Mouse (Mus musculus) cerebellum, postnatal 14 days (tissue): ENCODE measurements around the gene Cgnl1.

Source experiments
- DNase-seq, 2 experiments: peaks; one replicate each; pipeline ENCODE4 v3.0.0; 2021; ENCODE audit warnings: mixed read lengths in 2 of 2

The Cgnl1 gene

DNA sequence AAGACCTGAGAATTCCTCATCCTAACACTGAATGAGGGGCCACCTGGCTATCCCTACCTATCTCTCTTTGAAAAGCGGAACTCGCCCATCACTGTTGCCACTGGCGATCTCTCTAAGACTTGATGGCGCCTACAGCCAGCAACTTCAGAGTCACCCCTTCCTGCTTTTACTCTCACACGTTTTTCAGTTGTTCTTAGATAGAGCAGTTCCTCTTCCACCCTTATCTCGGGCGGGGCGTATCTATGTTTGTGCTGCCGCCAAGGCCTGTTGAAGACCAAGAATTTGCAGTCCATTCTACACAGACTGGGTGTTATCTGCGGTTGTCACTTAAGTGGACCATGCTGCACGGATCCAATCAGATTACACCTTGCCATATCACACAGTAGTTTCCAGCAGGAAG, 62.2 kb downstream of the Cgnl1 start:
- DNase-seq: no peak

DNA sequence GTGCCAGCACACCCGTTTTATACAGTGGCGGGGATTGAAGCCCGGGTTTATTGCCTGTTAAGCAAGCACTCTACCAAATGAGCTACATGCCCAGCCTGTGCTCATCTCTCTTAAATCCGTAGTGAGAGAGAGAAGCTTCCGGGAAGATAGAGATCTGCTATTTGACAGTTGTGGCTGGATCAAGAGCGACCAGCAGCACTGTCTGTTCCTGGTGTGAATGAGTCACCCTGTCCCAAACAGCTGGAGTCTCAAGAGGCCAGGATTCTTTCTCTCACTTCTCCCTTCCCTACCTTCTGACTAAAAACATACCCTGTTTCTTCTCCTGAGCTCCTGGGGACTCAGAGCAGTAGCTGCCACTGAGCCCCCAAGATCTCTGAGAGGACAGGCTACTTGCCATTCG, 63.4 kb downstream of the Cgnl1 start:
- no peak for DNase-seq

DNA sequence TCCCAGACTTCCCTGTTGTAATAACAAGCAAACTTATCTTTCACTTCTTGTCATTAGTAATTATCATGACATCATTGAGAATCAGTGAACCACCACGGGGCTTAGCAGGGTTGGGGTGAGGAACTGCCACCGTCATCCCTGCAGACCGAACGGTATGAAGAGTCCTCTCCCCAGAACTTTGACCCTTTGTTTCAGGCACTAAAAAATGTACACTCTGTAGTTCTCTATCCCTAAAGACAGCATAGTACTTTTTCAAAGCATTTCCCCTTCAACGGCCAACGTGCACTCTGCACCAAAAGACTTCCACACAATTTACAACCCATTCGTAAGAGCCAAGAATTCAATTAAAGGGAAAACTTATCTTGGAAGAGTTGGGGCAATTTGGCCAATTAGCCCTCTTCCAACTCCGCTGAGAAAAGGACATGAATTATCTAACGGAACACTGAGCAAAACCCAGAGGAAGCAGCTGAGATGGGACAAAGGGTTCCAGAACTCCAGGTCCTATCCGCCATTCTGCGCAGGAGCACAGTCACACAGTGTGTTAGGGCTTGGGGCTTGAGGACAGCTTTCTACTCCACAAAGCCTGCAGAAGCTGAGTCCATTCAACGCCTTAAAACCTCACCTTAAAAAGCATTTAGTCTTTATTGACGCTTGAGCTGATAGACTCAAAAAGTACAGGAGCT, 66.9 kb downstream of the Cgnl1 start:
- DNase-seq: no peak

DNA sequence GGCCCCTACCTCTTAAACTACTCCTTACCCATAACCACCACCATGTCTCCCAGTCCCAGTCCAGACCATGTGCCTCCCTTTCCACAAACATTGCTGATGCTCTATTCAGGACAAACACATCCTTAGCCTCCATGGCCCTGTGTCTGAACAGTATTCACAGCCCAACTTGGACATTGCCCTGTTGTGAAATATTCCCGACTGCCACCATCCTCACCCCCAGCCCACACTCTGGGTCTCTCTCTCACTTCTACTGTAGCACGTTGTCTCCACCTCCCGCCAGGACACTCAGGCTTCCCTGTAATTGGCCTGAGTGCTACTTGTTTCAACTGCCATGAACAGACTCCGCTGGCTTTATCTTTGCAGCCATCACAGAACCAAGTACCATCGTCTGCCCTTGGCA, 72.3 kb downstream of the Cgnl1 start:
- DNase-seq: no peak

DNA sequence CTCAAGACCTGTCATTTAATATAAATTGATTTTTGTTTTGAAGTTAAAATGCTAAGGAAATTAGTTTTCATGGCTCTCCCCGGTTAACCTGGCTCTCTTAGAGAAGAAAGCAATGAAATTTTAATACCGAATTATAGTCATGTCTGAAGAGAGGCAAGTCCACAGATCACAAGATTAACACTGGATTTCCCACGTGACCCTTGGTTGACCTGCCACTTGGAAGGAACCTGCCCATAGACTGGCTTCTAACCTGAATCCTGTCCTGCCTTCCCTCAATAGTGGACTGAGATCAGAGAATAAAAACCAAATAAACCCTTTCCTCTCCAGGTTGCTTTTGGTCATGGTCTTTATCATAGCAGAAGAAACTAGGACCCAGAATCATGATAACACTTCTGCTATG, 73.3 kb downstream of the Cgnl1 start:
- DNase-seq: no peak

DNA sequence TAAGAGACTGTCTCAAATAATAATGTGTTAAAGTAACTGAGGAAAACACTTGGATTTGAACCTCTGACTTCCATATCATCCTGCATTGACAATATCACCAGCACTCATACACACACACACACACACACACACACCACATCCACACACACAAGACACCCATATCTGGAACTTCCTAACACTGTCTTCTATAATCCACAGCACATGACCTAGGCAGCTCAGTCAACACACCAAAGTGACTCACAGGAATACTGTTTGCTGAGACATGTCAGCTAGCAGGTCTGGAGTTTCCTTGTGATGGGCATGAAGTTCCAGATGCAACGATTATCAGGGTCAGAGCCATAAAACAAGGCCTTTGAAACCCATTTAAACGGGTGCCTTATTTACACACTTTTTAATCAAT, 74.2 kb downstream of the Cgnl1 start:
- DNase-seq: no peak

DNA sequence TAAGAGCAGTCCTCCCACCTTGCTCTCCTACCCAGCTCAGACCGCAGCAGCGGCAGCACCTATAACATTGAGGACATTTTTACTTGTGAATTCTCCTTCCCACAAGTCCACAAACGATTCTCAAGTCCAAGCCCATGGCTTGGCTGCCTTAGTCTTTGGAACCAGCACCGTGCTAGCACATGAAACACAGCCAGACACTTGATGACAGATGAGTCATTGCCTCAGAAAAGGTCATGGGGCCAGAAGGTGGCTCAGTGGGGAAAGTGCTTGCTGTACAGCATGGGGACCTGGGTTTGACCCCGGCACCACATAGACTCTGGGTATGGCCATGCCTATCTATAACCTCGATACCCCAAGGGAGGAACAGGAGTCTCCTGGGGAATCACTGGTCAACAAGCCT, 74.6 kb downstream of the Cgnl1 start:
- peak in 1 of 2 experiments; percentile 41 for DNase-seq

DNA sequence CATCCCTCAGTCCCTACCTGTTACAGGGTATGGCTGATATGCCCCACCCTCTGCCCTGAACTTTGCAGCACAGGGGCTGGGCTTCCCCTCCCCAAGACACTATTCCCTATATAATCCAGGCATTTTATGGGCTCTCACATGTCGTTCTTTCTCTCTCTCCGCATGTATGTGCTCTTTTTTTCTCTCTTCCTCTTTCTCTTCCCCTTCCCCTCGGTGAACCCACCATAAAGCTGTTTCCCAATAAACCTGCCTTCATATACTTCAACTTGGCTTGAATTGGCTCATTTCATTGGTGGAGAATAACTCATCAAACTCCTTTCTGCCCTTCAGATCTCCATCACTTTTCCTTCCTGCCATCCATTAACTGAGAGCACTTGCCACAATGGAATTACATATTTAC, 76.3 kb downstream of the Cgnl1 start:
- no peak for DNase-seq

DNA sequence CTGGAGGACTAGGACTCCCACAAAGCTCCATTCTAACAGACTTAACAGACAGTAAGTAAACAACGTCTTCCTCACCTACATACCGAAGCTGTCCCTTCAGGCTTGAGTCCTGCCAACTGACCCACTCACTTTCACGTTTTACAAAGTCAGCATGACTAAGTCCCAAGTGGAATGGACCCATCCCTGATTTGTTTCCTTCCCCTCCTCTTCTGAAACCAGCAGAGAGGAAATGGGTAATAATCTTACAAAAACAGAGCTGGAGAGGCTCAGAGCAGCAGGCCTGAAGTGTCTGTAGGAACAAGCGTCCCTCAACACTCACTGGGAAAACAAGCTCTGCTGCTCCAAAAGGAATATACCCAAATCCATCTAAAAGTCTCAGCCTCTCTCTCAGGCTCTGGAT, 77.2 kb downstream of the Cgnl1 start:
- no peak for DNase-seq

DNA sequence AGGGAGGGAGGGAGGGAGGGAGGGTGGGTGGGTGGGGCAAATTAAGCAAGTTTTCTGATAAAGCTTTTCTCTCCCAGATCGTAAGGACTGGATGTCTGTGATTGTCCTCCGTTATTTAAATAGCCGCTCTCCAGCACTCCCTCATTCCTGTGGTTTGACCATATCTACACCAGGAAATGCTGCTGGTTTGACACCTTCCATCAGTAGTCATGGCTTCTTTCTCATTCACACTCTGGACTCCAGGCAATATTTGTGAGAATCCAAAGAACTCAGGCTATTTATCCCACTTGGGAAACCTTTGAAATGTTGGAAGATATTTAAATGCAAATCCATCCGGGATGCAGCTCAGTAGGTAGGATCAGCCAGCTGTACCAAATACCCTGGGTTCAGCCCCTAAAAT, 77.6 kb downstream of the Cgnl1 start:
- no peak for DNase-seq

DNA sequence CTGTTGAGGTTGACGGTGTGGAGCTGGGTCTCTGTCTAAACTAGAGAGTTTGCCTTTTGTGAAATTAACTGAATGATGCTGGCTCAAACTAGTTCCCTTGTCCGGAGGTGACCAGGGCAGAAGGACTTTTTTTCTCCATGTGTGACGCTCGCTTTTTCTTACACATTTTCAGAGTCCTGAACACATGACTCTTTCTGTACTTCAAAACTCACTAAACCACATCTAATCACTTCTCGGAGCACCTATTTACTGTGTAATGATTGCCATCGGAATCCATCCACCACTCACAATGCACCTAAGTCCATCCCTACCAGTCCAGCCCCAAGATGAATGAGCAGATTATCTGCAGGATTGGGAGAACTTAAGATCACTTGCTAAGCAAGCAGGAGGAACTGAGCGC, 79.2 kb downstream of the Cgnl1 start:
- DNase-seq: no peak

DNA sequence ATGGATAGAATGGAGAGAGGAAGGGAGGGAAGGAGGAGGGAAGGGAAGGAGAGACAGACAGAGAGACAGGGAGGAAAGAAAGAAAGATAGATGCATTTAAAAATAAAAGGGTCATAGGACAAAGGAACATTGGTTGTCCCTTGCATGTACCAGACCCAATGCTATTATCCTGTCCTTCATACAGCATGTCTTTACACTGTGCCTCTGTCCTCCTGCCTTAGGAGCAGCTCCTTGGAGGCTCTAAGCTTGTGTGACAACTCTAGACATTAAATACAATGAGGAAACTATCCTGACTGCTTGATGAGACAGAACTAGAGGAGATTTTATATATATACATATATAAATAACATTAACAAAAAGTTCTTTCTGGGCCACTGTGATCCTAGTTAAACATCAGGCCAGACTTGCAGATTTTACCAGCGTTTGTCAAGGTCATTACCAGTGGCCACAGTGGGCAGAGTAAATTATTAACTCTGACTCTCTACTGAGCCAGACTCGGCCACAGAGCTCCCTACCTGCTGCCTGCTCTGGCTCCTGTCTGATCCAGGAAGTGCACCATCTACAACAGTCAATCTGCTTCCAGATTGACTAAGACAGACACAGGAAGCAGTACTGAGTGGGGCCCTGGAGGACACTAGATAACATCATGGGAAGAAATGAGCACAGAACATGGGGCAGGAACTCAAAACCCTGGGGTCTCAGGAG, 81.9 kb downstream of the Cgnl1 start:
- no peak for DNase-seq

DNA sequence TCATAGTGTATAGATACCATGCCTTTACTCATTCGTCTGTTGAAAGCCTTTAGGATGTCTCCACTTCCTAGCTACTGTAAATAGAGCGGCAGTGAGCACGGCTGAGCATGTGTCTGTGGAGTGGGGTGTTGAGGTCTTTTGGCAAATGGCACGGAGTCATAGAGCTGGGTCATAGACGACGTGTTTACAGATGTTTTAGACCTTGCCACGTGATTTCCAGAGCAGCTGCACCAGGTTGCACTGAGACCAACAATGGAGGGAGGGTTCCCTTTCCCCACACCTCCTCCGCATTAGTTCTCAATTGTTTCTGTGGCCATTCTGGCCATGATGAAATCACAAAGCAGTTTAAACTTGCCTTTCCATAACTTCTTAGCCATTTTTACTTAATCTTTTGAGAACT, 84.9 kb downstream of the Cgnl1 start:
- no peak for DNase-seq

DNA sequence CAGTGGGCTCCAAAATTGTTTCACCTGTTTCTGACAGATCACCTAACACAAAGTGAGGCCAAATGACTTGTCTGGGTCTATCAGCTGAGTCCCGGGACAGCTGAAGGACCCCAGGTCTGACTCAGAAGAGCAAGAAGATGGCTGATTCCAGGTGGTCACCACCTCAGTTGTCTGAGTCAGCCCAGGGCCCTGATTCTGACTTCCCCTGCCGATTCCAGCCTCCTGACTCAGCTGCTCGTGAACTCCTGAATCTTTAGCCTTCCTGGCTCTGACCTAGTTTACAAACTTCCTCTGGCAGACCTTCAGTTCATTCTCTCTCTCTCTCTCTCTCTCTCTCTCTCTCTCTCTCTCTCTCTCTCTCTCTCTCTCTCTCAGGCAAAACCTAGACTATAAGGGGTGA, 86.6 kb downstream of the Cgnl1 start:
- DNase-seq: no peak

DNA sequence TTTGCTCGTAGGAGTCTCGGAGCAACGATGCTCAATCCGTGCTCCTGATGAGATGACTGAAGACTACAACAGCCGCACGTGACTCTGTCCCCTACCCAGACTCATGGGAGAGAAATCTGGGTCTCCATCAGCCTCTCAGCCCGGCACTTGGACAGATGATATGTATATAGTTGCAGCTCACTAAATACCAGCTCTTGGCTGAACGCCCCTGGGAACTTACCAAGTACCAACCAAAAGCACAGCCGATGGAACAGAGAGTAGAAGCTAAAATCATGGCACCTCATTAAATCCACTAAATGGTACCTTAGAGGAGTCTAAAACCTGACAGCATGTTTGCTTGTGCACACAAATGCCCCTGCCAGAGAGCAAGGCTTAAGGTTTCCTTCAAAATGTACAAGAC, 91.0 kb downstream of the Cgnl1 start:
- DNase-seq: peak; percentile 26

DNA sequence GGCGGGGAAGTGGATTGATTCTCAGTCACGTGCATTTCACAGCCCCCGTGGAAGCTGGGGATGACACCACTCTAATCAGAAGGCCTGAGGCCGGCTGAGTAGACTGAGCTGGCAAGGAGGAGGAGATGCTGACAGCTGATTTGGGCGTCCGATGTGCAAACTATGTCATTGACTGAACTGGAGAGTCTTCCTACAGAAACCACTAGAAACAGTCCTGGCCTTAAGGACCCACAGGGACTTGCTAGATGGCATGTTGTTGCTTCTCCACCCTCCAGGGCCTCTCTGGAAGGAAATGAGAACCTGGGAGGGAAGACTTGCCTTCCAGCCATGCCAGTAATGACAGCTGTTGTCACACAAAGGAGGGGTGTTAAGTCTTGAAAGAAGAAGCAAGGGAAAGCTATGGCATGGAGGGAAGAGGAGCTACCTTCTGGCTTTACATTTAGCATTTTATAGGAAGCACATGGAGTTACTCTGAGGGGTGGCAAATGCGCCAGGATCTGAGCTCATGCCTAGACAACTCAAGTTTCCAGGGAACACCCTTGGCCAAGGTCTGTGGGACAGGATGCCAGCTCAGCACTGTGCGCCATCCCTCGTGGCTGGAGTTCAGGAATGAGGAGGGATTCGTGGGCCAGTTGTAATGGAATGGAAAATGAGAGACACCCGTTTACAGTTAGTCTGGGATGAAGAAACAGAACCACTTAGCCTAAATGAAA, 92.1 kb downstream of the Cgnl1 start:
- DNase-seq: peak; percentile 56 to 66

DNA sequence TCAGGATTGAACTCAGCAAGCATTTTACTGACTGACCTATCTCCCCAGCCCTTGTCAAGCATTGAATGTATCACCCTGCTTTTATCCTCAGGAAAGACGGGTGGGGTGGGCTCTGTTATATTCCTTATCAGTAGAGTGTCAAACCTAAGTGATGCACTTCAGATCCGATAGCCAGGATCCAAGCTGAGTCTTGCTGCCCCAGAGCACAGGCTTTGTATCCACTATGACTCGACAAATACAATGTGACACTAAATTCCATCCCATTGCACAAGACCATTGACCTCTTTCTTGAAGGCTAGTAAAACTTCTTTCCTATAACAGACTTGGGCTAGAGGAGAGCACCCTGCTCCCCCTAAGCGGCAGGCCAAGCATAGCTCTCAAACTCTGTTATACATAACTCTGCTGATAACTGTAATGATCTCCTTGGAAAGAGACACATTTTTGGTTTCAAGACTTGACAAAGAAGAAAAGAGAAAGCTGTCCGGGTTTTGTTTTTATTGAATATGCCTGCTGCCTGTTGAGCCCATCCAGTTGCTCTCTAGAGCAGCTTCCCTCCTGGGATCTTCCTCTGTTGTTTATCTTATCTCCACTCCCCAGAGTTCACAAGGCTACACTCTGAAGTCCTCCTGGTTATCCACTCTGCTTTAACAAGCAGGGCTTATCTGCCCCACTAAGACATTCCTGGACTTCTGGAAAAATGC, 94.3 kb downstream of the Cgnl1 start:
- no peak for DNase-seq

DNA sequence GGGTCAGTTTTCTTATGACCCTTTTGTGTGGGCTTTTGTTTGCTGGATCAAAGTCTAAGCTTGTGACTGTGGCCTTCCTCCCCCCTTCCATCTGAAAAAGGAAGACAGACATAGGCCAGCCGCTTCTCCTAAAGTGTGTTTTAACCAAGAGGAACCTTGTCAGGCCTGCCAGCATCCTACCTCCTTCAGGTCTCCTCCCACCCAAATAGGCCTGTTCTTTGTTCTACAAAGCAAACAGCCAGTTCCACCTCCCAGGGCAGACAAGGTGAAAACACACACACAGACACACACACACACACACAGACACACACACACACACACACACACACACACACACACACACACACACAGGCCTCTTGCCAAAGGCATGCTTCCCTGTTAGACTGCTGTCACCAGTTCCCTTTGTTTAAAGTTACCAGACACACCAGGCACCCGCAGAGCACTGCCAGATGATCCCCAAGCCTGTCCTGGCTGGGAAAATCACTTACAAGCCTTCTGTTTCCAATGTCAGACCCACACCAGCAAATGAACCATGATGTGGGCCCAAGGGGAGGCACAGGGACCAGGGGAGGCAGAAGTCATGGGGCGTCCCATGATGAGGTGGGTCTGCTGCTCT, 95.5 kb downstream of the Cgnl1 start:
- peak in 1 of 2 experiments; percentile 12 for DNase-seq

DNA sequence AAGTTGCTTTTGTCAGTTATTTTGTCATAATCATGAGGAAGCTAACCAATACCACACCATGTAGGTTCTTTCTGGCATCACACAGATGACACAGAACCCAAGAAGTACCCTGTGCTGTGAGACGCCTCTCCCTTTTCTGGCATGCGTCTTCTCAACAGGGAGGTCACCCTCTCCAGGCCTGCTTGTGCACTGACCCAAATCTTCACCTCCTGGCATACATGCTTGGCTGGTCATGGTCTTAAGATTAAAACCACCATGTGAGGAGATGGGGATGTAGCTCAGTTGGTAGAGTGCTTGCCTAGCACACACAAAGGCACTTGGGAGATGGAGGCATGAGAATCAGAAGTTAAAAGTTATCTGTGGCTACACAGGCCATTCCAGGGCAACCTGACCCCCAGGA, 96.2 kb downstream of the Cgnl1 start:
- DNase-seq: no peak

DNA sequence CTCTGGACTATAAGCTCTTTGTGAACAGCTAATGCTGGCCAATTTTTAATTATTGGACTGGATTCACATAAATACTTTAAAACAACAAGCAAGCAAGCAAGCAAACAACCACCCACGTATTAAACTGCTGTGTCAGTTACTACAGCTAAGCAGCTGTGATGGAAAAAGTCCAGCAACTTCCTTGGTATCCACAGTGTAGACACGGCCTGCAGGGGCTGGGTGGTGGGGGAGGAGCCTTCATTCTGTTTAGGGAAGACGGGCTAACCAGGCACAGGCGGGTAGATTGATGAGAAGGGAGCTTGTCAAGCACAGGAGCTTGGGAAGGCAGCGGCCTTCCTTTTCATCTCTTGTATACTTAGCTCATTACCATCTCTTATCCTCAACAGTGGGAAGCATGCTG, 96.9 kb downstream of the Cgnl1 start:
- no peak for DNase-seq

DNA sequence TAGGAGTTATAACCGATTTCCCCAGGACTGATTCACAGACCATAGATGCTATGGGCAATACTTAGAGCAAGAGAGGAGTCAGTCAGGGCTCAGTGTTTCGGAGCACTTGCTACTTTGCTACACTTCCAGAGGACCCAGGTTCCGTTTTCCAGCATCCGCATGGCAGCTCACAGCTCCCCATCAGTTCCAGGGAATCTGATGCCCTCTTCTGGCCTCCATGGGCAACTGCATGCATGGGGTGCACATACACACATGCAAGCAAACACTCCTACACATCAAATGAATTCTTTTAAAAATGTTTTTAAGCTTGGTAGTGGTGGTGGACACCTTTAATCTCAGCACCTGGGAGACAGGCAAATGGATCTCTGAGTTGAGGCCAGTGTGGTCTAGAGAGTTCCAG, 98.9 kb downstream of the Cgnl1 start:
- no peak for DNase-seq

DNA sequence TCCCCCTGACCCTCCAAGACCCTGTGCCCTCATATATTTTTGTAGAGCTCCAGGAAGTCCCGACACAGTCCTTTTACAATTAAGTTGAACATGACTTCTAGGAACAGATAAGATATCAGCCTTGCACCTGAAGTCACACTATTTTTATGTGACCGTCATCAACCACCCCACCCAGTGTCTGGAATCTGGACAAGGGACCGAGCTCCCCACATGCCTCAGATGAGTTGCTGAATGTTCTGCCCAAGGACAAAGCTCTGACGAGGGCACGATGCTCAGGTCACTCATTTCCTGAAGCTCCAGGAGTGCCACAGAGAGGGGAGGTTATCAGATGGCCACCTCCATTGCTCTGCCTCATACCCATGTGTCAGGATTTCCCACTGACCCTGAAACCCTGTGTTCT, 100.7 kb downstream of the Cgnl1 start:
- DNase-seq: no peak

DNA sequence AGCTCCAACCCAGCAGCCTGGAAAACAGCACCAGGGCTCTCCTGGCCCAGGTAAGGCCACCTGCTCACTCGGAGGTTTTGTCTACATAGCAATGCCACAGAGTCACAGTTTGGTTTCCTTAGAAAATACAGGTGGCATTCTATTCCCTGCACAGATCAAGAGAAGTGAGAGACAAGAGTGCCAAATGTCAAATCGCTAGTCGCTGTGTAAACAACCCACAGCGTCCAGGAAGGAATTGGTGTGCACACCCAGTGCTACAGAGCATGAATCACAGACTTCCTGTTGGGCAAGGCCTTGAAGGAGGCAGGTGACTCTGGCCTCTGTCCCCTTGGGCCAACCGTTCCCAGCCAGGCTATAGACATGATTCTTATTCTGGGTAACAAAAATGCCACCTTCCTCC, 103.8 kb downstream of the Cgnl1 start:
- no peak for DNase-seq
